Mouse (Mus musculus): Measurements from ENCODE around the gene Fam216b.

The Fam216b gene

DNA sequence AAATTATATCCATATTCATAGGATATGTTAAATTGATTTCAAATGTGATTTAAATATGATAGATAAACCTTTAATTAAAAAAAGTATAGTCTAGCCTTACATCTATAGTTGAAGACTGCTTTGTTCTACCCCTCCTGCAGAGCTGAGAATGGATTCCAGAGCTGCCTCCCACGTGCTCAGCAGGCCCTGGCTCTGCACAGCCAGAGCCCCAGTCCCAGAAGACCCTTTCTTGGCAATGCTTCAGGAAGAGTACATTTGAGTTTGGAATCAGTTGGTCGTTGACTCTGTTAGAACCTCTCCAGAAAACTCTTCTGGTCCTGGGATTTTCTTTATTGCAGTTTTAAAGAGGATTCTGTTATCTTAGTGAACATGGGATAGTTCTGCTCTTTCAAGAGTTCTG, 45.7 kb downstream of the Fam216b start:
- DNase-seq (ENCODE audit: low read depth, low spot score), result no peak

- no peak for DNase-seq (ENCODE audit: low read depth, low spot score)
Observed at GRCm38 (mm10) chr14:78041886-78042526, 46.8 kb downstream of the Fam216b start.

- DNase-seq (ENCODE audit: low read depth, low spot score), result no peak
Observed at GRCm38 (mm10) chr14:78040643-78041042, 48.2 kb downstream of the Fam216b start.

DNA sequence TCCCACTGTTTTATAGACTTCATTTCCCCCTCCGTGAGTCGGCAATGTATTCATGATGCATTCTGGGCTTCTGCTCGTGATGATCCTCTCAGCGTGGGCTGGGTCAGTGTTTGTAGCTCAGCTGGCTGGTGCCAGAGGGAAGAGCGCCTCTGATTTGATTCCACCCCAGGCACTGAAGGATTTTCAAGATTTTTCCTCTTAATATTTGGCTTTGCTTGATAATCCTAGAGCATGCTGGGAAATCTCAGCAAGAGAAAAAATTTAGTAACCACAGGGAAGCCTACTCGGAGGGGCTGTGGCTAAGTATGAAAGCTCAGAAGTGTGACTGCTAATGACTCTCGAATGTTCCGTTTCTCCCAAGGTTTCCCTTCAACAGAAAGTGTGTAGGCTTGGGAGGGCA, 49.9 kb downstream of the Fam216b start:
- no peak for DNase-seq (ENCODE audit: low read depth, low spot score)
